Mouse (Mus musculus) myocyte (in vitro differentiated cells): Measurements from ENCODE around the gene Lrrc1.

Experiments
- CEBPB ChIP-seq: IDR thresholded peaks from 2 replicates; pipeline ENCODE4 v1.6.1; 2011; ENCODE audit warnings: mild to moderate bottlenecking, moderate library complexity; ENCODE audit not compliant: poor library complexity, insufficient read depth, severe bottlenecking
- E2F4 ChIP-seq: IDR thresholded peaks from one replicate; pipeline ENCODE4 v1.6.1; 2011; ENCODE audit warnings: mild to moderate bottlenecking, control low read depth, moderate library complexity; ENCODE audit not compliant: insufficient read depth
- MAX ChIP-seq: IDR thresholded peaks from one replicate; pipeline ENCODE4 v1.6.1; 2011; ENCODE audit warnings: low read depth, mild to moderate bottlenecking, control low read depth
- POLR2A ChIP-seq: IDR thresholded peaks from one replicate; pipeline ENCODE4 v1.6.1; 2011; ENCODE audit warnings: low read depth, mild to moderate bottlenecking, control low read depth, moderate library complexity; ENCODE audit not compliant: insufficient read length
- POLR2AphosphoS2 ChIP-seq: IDR thresholded peaks from one replicate; pipeline ENCODE4 v1.6.1; 2011; ENCODE audit warnings: low read depth, control low read depth; ENCODE audit not compliant: insufficient read length
- REST ChIP-seq: IDR thresholded peaks from one replicate; pipeline ENCODE4 v1.6.1; 2011; ENCODE audit warnings: mild to moderate bottlenecking, control low read depth, moderate library complexity; ENCODE audit not compliant: insufficient read depth, insufficient read length
- TCF12 ChIP-seq: IDR thresholded peaks from one replicate; pipeline ENCODE4 v1.6.1; 2011; ENCODE audit warnings: mild to moderate bottlenecking, control low read depth; ENCODE audit not compliant: poor library complexity, insufficient read depth, severe bottlenecking

DNA sequence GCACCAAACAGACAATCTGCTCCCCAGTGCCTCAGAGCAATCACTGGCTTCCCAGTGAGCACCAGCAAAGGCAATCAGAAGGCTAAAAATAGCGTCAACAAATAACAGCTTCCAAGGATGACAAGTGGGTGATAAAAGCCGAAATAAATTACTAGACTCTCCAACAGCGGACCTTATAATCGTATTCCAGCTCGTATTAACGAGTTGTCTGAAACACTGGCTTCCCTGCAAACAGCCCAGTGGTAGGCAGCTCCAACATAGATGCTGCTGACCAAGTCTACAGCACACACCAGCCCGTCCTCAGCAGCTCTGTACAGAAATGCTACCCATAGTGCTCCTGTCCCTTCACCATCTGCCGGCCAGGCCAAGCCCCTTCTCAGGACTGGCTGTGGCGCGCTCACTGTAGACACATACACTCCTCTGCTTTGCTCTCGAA lies 105.8 kb downstream of the Lrrc1 start:
- no peak for TF ChIP-seq MAX
- TF ChIP-seq E2F4, result no peak
- TF ChIP-seq POLR2A, result no peak
- no peak for TF ChIP-seq POLR2AphosphoS2
- no peak for TF ChIP-seq CEBPB
- TF ChIP-seq TCF12, result no peak
- no peak for TF ChIP-seq REST
